Mouse (Mus musculus) heart, adult 2 months (tissue): ENCODE measurements around the gene Ttc39a.

Experiments
- CTCF ChIP-seq: fragments of 200-600 bp; IDR thresholded peaks from 2 replicates; pipeline ENCODE4 v1.8.1; 2022; ENCODE audit warnings: antibody characterized with exemption, mild to moderate bottlenecking, moderate library complexity
- EP300 ChIP-seq: fragments of 200-500 bp; IDR thresholded peaks from 2 replicates; pipeline ENCODE4 v1.6.1; 2011; ENCODE audit warnings: low read depth, low read length, control low read depth; ENCODE audit not compliant: insufficient read depth

- no peak for TF ChIP-seq CTCF
- TF ChIP-seq EP300 = no peak
Measured at GRCm38 (mm10) chr4:109456821-109457220, 50.4 kb downstream of the Ttc39a start.
